Mouse (Mus musculus) CD4-positive helper T cell, adult 2 months (primary cell): ENCODE measurements at regions not wholly inside any gene's neighbourhood (a gene's known extent, or its start where the extent isn't known, plus 50 kb on each side); places are given as distances from the start of the nearest gene placed in this dataset.

Source experiments
- DNase-seq: peaks from one replicate; pipeline ENCODE4 v3.0.0-alpha.2; 2012; ENCODE audit warnings: low read depth, missing footprints, low spot score

DNA sequence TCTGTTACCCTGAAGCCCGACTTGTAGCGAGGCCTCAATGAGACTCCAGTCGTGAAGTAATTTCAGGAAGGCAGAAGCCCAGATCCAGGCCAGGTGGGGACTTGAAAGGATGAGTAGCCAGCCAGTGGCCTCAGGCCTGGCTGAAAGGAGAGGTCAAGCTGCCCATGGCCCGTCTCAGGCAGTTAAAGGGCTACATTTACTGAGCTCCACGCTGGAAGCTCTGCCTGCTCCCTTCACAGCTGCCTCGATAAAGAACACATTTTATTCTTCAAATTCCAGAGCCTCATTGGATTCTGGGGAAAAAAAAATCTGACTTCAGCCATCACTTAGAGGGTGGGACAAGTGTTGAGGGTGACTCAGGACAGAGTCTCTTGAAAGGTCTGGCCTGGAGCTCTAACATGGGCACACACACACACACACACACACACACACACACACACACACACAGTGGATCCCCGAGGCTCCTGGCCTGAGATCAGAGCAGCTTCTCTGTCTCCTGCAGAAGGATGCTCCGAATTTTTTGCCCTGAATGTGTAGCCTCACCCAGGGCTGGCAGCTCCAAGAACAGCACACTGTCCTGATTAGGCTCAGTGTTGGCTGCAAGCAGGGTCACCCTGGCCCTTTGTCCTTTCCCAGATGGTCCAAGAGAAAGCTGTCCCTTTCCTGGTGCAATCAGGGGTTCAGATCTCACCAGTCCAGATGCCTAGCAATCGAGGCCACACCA lies 53.0 kb downstream of the Gadd45g start:
- DNase-seq: no peak

DNA sequence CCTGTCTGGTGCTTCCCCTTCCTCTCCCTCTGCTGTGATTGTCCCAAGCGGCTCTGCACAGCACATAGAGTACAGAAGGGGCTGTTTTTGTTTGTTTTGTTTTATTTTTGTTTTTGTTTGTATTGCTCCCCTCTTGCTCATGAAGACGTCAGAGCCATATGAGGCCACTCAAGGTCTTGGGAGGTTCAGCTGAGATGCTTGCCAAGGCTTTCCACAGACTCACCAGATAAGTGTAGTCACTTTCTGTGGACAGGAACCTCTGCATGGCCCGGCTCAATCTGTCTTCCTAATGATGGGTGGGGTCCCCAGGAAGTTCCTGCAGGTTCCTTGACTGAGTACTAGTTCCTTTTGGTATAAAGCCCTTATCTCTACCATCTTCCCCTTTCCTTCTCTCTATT lies 53.6 kb downstream of the Gadd45g start:
- DNase-seq: no peak

DNA sequence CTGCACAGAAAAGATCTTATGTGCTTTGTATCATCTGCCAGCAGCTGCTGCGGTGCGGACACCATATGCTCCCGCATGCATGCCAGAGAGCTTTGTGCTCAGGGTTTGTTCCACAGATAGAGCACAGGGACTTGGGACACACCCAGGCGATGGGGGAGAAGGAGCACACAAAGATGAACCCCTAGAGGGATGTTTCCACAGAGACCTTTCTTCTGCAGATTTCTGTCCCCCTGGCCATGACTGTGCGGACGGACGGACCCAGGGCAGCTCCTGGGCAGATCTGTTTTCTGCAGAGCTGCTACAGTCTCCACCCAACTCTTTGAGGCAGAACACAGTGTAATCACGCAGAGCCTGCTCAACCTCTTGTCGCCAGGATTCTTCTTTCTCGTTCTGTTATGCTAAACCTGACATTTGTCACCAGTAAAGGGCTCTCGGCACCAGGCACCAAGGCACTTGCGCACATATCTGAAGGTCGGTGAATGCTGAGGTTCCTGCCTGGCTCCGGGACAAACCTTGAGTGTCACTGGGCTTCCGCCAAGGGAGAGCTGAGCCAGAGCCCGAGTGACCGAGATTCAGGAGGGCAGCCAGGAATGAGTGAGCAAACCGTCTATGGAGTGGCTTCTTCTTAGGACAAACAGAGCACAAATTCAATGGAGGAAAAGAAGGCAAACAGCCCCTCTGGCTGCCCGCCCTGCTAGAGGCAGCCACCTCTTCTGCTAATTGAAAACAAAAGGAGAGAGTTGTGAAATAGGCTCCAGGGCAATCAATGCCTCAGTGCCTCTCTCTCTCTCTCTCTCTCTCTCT lies 56.2 kb downstream of the Gadd45g start:
- DNase-seq: no peak

DNA sequence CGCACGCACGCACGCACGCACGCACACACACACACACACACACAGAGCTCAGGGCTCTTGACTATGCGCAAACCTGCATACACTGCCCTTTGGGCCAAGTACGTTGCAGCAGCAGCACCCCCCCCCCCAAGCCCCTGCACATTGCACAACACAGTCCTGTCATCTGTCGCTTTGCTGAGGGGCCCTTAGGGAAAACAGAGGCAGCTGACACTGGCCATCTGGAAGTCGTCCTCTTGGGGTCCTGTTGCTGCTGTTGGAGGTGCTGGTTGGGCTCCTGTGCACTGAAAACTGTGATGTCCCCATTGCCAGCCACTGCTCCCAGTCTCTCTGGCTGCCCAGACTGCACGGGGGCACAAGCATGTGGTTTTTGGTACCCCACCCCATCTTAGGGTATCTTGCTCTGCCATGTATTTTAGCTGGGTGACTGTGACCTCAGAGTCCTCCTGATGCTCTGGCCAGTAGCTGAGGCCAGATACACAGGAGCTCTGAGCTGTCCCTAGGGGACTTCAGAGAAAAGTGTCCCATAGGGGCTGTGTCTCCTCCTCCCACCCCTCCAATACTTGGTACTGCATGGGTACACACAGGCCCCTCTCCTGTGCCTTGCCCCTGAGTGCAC lies 57.0 kb downstream of the Gadd45g start:
- DNase-seq: no peak

- DNase-seq: no peak
Observed at GRCm38 (mm10) chr13:51905270-51905669, 58.8 kb downstream of the Gadd45g start.

- DNase-seq: no peak
Observed at GRCm38 (mm10) chr13:51906103-51906502, 59.6 kb downstream of the Gadd45g start.

- no peak for DNase-seq
Observed at GRCm38 (mm10) chr13:51908514-51908913, 62.0 kb downstream of the Gadd45g start.

- no peak for DNase-seq
Observed at GRCm38 (mm10) chr13:51911296-51911998, 65.0 kb downstream of the Gadd45g start.

DNA sequence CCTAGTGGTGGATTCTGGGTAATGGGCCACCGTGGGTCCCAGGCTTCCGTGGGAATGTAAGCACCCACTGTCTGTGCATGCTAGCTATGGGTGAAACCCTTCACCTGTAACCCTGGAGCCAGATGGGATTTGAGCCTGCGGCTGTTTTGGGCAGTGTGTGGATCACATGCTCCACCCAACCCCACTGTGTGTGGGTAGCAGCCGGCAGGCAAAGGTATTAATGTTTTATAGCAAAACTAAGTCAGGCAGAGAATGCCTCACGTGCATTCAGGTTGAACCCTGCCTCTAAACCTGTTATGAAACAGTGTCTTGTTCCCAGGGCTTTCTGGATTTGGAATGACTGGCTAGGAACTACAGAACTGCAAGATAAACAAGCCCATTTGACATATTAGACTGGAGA lies 66.0 kb downstream of the Gadd45g start:
- no peak for DNase-seq

DNA sequence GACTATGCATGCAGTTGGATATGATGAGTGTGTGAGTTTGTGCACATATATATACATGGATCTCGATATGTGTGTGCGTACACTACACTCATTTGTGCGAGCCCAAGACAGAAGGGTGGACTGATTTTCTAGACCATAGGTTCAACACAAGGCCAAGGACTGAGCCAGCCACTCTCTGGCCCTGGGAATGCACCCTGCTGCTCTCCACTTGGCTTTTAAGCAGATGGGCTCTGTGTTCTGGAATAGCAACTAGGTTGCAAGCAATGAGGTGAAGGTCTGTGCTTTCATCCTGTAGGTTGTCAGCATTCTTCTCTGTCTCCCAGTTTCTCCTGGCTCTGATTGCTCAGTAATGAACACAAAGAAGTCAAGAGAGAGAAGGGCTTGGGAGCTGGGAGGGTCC lies 66.5 kb downstream of the Gadd45g start:
- no peak for DNase-seq

- DNase-seq: no peak
Observed at GRCm38 (mm10) chr13:51916666-51917240, 70.3 kb downstream of the Gadd45g start.

- DNase-seq: no peak
Observed at GRCm38 (mm10) chr13:51917658-51918057, 71.2 kb downstream of the Gadd45g start.

DNA sequence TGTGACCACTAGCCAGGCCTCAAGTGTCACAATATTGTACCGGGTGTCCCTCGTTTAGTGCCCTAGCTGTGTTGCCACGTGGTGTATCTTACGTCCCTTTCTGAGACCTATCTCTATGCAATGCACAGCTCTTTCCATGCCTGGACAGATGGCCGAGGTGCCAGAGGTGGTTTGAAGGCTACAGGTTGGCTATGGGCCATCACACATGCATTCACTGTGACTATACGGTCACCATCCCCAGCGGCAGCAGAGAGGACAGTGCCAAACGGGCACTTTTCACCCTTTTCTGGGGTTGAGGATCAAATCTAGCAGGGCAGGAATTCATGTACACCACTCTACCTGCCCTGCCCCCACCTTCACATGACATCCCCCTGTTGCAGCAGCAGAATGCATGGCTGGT lies 71.6 kb downstream of the Gadd45g start:
- DNase-seq: no peak

GRCm38 (mm10) chr13:51918781-51919170 lies 72.3 kb downstream of the Gadd45g start:
- no peak for DNase-seq

DNA sequence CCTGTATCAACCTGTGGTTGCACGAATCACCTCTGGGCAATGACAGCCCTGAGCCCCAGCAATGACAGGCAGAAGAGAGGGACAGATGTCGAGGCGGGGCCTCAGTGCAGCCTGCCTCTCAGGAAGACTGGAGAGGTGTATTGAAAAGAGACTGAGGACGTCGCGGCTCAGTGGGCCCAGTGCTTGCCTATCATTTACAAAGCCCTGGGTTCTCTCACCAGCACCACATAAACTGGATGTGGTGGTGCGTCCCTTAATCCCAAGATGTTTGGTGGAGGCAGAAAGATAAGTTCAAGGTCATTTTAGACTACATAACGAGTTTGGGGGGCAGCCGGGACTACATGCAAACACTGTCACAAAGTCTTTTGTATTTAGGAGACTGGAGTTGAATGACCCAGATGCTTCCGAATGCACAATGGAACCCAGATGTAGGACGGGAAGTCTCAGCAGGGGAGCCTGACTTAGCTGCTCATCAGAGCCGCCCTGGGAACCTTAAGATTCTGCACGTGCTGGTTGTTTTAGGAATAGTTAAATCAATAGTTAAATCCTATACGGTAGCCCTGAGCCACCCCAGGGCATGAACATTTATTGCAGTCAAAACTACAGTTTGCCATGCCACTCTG lies 72.8 kb downstream of the Gadd45g start:
- DNase-seq: no peak

DNA sequence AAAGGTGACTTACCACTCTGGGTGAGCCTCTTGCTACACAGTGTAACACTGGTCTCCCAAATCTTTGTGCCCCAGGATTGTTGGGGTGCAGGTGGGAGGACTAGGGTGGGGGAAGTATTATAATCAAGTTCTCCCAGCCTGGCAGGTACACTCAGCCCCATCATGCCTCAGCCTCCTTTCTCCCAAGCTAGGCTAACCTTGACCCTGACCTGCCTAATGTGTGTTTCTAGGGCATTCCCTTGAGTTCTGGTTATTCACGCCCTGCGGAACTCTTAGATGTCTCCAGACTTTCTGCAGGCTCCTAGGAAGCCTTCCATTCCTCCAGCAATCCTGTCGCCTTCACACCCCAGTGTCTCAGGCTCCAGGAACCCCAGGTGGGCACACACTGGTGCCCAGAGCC lies 73.5 kb downstream of the Gadd45g start:
- no peak for DNase-seq

DNA sequence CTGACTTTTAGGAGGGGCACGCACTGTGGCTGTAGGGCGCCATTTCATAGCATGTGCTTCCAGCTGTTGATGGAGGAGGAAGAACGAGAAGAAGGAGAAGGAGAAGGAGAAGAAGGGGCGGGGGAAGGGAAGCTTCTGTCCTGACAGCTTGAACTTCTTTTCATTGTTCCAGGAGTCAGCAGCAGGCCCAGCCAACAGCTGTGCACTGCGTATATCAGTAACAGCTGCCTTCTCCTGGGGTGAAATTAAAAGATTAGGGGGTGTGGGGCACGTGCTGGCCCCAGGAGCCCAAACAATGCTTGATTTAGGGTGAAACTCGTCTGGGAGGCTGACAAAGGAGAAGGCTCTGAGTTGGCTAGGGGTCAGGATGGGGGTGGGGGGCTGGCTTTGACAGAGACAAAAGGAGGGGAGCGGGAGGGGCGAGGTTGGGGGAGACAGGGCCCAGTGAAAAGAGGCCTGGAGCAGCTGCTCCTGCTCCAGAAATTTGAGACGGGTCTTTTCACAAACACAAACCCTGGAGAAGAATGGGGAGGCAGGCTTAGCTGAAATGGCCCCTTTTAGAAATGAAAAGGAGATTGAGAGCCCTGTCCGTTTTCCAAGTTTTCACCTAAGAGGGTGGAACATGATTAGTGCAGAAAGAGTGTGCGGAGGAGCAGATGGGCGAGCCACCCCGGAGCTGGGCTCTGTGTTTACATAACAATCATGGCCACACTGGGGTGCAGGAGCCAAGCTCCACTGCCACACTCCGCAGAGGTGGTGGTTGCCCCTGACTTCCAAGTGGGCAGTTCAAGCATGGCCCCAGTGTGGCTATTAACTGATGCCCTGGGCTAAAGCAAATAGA lies 74.3 kb downstream of the Gadd45g start:
- DNase-seq: no peak

- DNase-seq: no peak
Observed at GRCm38 (mm10) chr13:51921550-51921949, 75.1 kb downstream of the Gadd45g start.

- no peak for DNase-seq
Observed at GRCm38 (mm10) chr13:51926764-51927163, 80.3 kb downstream of the Gadd45g start.

GRCm38 (mm10) chr13:51929730-51930129 lies 83.3 kb downstream of the Gadd45g start:
- no peak for DNase-seq
